Mouse (Mus musculus) frontal cortex, adult 2 months (tissue): ENCODE data around the gene Cpxm2. TPM values are rescaled to one million over a fixed set of nuclear protein-coding genes. Genes with fewer than 3 reads are reported as not detected.

Source experiments
- DNase-seq, 2 experiments: peaks; one replicate each; pipeline ENCODE4 v3.0.0; 2022; ENCODE audit warnings: low spot score in 1 of 2; ENCODE audit errors: extremely low spot score in 1 of 2
- polyA plus RNA-seq: library from polyadenylated mRNA; depleted of rRNA; stranded (reverse); fragments of >200 nt; gene quantifications from 2 replicates; pipeline ENCODE4 v1.2.3, GENCODE M21; 2012

Cpxm2 gene
- polyA plus RNA-seq, 1 experiment, result 2.5 TPM

- peak in 1 of 2 experiments; percentile 35 for DNase-seq
Measured at GRCm38 (mm10) chr7:132153725-132154147, 803 bp downstream of the Cpxm2 start.

- no peak for DNase-seq
Measured at GRCm38 (mm10) chr7:132145227-132145800, 9.2 kb downstream of the Cpxm2 start.

DNA sequence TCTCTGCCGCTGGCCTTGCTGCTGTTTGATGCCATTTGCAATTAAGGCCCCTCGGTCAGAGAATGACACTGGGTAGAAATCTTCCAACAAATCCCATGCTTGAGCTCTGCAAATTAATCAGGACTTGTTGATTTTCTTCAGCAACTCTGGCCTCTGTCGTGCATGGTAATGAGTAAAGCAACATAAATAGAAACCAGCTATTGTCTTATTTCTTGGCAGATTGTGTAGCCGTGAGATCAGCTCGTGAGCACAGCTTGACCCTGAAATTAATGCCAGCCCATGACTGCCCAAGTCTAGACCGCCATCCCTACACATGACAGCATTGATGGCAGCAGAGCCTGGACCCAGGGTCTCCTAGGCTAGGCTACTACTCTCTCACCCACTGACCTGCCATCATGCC lies 25.9 kb downstream of the Cpxm2 start:
- DNase-seq, result no peak

GRCm38 (mm10) chr7:132124948-132125347 lies 29.6 kb downstream of the Cpxm2 start:
- DNase-seq, result peak in 1 of 2 experiments; percentile 50

DNA sequence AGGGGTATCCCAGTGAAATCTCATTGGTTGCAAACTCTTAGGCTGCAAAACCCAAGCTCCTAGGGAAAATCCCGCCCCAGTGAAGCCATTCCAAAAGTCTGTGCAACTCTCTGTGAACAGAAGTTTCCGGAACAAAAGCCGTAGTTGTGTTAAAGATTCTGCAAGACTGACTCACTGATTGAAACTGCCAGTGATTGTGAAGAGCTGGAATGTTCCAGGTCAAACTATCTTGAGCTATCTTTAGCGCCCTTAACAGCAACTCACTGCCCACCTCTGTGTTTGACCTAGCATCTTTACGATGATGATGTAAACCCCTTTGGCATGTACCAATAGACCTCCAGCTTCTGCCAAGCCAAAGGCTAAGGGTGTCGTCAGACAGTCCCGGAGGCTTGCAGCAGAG lies 31.3 kb downstream of the Cpxm2 start:
- no peak for DNase-seq

DNA sequence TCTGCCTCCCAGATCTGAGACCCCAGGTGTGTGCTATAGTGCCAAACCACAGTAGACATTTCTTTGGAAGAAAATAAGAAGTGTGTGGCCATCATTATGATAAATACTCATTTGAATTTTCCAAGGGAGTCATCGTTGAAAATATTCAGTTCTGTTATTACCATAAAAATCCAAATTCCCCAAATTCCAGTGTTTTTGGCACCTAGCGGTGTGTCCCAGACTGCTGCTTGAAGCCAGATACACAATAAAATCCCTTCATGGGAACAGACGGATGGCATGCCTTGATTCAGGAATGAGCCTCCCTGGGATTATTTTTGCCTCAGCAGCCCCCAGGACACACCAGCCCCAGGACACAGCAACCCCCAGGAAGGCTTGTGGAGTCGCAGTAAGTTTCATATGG lies 34.7 kb downstream of the Cpxm2 start:
- DNase-seq, result no peak

GRCm38 (mm10) chr7:132111770-132112169 lies 42.8 kb downstream of the Cpxm2 start:
- no peak for DNase-seq

DNA sequence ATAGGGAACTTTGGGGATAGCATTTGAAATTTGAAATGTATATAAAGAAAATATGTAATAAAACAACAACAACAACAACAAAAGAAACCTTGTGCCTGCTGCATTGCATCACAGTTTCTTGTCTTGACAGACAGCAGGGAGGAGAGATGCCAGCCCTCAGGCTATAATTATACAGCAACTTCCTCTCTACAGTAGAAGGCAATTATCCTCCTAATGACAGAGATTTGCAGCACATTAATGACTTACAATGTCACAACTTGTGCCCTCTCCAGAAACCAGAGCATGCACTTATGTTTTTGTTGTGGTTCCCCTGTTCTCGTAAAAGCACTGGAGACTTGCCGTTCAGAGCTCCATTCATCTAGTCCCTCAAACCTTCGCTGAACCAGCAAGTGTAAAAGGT lies 44.2 kb downstream of the Cpxm2 start:
- no peak for DNase-seq

- peak in 1 of 2 experiments; percentile 45 for DNase-seq
Measured at GRCm38 (mm10) chr7:132106891-132107290, 47.6 kb downstream of the Cpxm2 start.

DNA sequence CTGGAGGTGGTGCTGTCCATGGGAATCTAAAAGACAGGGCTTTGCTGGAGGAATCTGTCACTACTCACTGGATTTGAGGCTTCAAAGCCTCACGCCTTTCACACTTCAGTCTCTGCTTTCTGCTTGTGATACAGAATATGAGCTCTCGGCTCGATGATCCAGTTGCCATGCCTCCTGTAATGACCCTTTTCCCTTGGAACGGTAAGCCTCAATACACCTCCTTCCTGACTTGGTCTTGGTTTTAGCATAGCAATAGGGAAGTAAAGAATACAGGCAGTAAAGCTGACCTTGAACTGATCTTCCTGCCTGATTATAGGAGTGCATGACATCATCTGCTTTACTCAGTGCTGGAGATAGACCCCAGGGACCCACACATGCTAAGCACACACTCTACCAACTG lies 49.2 kb downstream of the Cpxm2 start:
- no peak for DNase-seq

DNA sequence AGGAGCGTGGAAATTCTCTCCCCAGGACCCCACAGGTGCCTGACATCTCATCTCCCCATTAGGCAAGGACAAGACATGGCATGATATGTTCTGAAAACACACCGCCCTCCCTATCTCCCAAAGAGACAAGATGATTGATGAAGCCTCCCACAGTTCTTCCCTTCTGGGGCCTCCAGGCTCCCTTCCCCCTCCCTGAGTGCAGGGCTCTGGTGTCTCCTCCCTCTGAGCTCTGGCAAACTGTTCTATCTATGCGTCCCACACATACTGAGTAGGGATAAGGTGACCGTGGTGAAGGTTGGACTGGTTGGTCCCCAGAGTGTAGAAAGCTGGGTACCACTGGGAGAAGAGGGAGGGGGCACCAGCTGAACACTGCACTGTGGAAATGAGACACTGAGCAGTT lies 56.1 kb downstream of the Cpxm2 start:
- DNase-seq, result no peak

- DNase-seq, result no peak
Measured at GRCm38 (mm10) chr7:132094666-132095065, 59.9 kb downstream of the Cpxm2 start.

DNA sequence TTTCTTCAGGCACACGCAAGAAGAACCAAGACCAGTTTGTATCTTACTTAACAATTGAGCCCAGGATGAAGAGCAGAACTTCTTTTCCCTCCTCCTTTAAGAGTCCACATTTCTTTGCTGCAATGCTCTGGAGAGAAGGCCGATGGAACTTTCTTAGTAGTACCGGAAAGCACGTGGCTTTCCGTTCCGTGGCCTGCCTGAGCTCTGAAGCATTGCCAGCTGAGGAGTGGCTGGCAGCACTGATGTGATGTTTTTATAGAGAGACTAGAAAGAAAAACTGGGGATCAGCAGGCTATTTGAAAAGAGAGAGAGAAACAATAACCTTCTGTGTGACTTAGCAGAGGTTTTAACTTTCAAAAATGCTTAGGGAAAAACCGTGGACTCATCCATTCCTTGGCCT lies 63.0 kb downstream of the Cpxm2 start:
- no peak for DNase-seq

DNA sequence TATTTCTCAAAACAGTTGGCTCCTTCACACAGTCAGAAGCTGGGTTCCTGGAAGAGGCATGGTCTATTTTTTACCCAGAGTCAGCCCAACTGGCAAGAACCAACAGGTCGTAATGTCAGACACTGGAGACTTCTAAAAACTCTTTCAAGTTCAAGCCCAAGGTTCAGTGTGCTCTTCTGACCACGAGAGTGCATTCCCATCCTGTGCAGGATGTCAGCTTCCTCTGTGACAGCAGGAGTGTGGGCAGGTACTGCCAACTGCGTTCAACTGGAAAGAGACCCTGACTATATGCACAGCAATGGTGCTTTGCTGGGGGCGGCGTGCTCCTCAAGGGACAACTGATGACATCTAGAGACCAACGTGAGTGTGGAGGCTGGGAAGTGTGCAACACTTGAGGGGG lies 65.9 kb downstream of the Cpxm2 start:
- peak in 1 of 2 experiments; percentile 47 for DNase-seq

GRCm38 (mm10) chr7:132088181-132088580 lies 66.4 kb downstream of the Cpxm2 start:
- peak in 1 of 2 experiments; percentile 35 for DNase-seq

GRCm38 (mm10) chr7:132075825-132076224 lies 78.7 kb downstream of the Cpxm2 start:
- DNase-seq, result no peak

GRCm38 (mm10) chr7:132074503-132074902 lies 80.0 kb downstream of the Cpxm2 start:
- peak in 1 of 2 experiments; percentile 62 for DNase-seq

GRCm38 (mm10) chr7:132070877-132071625 lies 83.5 kb downstream of the Cpxm2 start:
- DNase-seq, result no peak

GRCm38 (mm10) chr7:132067951-132068350 lies 86.6 kb downstream of the Cpxm2 start:
- DNase-seq, result peak; percentile 83 to 84

- DNase-seq, result no peak
Measured at GRCm38 (mm10) chr7:132067511-132067910, 87.0 kb downstream of the Cpxm2 start.

- DNase-seq, result no peak
Measured at GRCm38 (mm10) chr7:132060116-132060515, 94.4 kb downstream of the Cpxm2 start.

DNA sequence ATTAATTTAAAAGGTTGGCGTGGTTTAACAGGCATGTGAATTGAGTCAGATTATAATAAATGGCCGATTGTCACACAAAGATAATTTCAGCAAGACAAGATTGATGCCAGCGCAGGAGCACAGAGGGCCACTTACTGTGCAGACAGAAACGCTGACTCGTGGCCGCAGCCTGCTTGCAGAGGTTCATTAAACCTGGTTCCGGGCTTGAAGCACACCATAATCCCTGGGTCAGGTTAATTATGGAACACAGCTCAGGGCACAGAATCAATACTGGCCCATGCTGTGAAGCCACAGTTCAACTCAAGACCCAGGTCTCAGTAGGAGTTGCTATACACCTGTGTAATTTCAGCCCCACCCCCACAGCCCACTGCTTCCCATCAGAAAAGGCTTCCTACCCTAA lies 98.0 kb downstream of the Cpxm2 start:
- no peak for DNase-seq
